Mouse (Mus musculus): ENCODE measurements around the gene Katnb1.

Katnb1 gene

DNA sequence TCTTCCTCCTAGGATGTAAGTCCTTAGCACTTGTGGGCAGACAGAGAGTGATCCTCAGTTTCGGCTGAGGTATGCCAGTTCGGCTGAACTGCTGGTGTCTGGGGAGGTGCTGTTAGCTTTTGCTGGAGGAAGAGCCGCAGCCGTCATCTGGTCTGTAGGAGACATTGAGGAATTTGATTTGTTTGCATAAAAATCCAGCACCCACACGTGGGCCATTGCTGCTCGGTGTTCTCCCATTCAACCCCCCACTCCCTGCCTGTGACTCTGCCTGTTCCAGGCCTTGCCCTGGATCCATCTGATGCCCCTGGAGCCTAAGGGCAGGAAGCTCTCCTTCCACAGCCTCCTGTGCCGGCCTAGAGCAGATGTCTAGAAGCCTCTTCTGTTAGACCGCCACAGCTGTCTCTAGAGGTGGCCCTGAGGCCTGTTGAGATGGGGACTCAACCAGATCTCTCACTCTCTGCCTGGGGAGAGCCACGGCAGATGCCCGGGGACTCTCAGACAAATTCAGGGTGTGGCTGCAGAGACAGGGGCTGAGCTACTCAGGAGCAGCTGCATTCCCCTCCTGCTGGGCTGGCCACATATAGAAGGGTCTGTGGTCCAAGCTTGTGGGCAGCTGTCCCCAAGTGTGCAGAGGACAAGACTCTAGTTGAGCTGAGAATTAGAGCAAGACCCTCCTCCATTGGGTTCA lies 3.9 kb downstream of the Katnb1 start:
- DNase-seq (ENCODE audit: low spot score) = no peak

DNA sequence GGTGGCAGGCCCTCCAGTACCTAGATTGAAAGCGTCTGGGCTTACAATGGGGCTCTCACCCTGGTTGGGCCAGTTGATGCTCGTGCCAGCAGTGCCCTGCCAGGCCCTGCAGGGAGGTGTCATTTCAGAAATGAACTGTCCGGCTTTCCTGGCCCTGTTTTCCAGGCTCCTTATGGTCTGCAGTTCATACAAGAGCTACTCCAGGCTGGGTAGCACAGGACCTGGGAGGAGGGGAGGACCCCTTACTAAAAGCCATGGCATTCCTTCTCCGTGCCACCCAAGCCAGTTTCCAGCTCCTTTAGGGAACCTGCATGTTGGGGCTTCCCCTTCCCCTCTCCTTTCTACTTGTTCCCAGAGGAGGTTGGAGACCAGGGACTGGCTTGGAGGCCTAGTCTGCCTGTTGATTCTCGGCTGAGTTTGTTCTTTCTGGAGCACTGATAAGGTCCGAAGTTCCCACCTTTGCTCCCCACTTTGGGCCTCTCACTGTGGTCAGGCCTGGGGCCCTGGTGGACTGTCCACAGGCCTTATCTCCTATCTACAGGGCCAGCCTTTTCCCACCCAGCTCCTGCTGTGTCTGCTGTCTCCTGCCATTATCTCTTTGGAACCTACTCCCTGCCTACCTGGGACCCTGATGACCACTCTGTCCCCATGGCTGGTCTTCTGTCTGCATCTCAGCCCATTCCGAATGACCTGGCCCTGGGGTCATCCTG lies 4.6 kb downstream of the Katnb1 start:
- no peak for DNase-seq (ENCODE audit: low spot score)

DNA sequence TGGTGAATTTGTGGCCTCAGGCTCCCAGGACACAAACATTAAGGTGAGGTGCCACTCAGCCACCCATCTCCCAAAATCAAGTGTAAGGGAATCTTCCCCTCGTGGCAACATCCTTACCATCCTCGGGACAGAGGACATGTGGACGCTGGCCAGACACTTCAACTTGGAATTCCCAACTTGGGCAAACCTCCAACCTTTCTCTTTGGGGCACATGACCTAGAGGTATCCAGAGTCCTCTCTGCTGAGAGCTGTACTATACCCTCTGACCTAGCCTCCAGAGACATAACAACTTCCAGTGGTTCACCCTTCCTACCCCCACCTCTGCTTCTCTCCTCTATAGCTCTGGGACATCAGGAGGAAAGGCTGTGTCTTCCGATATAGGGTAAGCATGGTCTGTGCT lies 12.6 kb downstream of the Katnb1 start:
- DNase-seq (ENCODE audit: low spot score) = no peak

DNA sequence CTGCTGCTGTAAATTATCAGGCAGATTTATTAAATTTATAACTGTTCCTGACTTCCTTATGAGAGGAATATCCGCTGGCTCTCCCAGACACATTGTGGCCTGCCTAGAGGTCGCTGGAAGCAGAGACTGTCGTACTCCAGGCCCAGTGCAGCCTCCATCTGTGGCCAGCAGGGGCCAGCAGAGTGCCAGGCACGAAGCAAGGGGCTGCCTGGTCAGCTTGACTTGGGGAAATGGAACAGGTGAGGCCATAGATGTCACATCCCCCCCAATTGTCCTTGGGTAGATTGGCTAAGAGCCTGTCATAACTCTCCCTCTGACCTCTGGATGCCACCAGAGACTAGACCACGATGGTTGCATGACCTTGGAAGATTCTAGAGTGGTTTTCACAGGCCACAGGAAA lies 18.0 kb downstream of the Katnb1 start:
- peak; percentile 70 for DNase-seq (ENCODE audit: low spot score)

DNA sequence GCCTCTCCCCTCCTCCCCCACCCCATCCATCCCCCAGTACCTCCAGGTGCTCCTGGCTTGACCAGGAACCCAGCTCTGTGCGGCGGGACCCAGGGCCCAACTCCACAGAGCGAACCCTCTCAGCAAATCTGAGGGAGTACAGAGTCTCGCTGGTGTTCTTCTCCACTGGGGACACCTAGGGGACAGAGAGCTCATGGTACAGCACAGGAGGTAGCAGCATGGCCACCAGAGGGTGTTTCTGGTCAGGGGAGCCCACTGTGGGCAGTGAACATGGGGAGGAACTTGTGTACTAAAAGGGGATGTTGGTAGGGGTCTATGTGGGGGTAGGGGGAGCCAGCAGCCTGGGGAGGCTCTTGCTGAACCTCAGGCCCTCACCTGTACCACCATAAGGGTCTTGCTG lies 21.0 kb downstream of the Katnb1 start:
- DNase-seq (ENCODE audit: low spot score) = no peak

DNA sequence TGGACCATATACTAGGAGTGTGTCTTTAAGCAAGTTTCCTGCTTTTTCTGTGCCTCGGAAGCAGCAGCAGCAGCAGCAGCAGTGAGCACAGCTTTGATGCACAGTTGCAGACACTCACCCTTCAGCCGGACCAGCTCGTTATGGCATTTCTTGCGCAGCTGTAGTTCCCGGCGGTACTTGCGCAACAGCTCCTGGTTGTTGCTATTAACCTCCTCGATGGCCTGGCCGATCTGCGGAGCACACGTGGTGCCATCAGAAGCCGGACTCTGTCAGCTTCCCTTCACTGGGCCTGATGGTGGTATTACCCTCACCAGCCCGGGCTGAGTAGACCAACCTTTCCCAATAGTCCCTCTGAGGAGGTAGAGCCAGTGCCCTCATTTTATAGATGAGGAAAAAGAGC lies 26.3 kb downstream of the Katnb1 start:
- no peak for DNase-seq (ENCODE audit: low spot score)

DNA sequence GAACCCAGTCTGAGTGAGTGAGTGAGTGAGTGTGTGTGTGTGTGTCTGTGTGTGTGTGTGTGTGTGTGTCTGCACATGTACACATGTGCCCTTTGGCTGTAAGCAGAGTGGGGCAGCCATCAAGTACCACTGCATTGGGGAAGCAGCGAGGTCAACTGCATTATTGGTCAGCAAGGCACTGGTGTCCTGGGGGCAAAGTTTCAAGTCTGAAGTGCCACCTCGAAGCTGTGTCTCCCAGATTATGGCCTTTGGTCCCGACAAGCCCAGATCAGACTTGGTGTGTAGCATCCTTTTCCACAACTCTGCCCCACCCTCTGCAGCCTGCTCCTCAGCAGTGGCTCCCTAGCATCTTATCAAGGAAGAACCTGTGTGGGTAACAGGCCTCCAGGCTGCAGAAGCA lies 31.6 kb downstream of the Katnb1 start:
- DNase-seq (ENCODE audit: low spot score) = no peak

DNA sequence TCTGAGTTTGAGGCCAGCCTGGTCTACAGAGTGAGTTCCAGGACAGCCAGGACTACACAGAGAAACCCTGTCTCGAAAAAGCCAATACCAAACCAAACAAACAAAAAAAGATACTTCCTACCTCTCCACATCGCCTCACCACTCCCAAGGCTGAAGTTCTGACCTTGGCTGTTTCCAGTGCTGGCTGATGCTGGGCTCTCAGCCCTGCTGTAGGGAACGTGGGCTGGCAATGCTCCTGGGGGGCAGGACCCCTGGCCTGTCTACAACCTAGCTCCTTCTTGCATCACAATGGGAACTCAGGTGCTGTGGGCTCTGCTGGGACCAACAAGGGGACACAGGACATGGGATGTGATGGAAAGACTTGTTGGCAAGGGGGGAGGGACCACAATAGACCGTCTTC lies 32.1 kb downstream of the Katnb1 start:
- no peak for DNase-seq (ENCODE audit: low spot score)

DNA sequence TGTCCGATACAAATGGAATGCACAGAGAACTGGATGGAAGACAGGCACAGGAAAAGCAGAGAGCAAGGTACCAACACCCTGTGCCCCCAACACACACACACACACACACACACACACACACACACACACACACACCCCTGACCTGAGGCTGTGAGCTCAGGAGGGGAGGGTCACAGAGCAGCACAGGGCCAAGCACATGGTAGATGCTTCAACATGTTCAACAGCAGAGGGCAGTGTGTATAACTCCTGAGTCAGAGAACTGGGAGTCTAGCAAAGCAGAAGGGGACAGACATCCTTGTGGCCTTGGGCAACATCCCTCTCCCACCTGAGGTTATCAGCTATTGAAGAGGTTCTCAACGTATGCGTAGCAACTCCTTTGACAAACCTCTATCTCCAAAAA lies 32.8 kb downstream of the Katnb1 start:
- peak; percentile 61 for DNase-seq (ENCODE audit: low spot score)

DNA sequence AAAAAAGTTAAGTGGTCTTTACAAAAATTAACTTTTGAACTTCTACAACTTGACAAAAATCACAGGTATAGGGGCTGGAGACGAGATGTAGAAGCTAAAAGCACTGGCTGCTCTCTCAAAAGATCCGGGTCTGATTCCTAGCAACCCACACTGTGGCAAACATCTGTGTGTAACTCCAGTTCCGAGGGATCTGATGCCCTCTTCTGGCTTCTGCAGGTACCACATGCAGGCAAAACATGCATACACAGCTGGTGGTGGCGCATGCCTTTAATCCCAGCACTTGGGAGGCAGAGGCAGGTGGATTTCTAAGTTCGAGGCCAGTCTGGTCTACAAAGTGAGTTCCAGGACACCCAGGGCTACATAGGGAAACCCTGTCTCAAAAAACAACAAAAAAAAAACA lies 42.5 kb downstream of the Katnb1 start:
- no peak for DNase-seq (ENCODE audit: low spot score)

DNA sequence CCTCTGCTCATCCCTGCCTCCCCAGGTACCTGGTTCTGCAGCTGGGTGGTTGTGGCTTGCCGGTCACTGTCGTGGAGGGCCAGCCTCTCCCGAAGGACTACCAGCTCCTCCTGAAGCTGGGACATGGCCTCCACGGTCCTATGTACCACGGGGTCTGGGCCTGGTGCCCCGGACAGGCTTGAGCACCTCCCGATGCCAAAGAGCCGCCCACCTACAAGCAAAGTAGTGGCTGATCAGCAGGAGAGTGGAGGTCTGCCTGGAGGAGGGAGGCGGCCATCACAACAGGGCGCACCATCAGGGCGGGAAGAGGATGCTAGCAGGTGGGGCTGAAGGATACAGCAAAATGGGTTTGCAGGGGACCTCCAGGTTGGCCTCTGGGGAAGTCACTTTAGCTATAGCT lies 45.5 kb downstream of the Katnb1 start:
- DNase-seq (ENCODE audit: low spot score) = no peak

DNA sequence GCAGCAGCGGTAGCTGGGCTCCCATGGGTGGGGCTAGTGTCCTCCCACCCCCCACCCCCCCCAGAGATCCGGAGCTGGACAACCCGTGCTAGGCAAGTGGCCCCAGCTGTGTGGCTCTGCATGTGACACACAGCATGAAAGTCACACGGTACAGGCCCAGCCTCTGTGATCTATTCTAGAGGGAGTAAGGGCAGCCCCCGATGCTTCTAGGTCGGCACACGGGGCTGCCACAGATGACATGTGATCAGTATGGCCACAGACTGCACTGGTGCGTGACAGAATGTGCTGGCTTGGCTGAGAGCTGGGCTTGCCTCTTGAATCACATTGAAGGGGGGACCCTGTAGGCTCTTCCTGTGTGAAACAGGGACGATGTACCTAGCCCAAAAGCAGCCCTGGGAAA lies 46.7 kb downstream of the Katnb1 start:
- no peak for DNase-seq (ENCODE audit: low spot score)

DNA sequence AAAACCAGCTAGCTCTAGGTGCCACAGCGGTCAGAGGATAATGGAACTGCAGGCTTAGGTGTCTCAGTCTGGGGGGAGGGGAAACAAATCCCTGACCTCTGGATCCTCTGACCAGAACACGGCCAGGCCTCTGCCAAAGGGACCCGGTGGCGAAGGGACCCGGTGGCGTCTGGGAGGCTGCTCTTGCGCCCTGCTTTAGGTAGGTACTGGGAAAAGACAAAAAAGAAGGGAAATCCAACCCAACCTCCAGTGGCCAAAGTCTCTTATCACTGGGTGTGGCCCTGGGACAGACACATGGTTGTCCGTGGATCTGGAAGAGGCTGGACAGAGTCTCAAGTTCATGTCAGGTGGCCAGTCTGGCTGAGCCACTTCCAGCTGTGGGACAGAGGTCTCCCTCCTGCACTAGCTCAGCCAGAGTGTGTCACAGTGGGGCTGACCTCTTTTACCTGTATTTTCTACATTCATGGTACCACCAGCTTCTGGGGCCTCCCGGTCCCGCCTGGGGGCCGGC lies 47.8 kb downstream of the Katnb1 start:
- no peak for DNase-seq (ENCODE audit: low spot score)

DNA sequence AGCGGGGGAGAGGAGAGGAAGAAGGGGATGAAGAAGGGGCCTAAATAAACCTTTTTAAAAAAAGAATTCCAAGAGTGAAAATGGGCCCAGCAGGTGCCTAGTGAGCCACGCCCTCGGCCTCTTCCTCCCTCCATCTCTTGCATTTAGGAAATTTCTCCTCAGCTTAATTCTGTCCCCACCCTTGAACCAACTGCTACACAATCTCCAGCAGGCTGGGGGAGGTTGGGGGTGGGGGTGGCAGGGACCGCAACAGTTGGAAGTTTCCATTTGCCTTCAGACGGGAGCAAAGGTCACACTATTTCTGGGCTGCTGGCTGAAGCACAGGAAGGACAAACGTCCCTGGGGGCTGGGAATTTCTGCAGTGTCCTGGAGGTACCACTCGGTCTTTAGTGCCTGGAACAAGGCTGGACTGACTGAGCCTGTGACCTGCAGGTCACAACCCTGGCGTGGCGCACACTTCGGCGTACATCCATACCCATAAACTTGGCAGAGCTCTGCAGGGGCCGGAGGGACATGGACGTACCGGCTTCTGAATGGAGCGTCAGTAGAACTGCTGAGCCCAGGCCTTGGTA lies 50.1 kb downstream of the Katnb1 start:
- DNase-seq (ENCODE audit: low spot score) = no peak

DNA sequence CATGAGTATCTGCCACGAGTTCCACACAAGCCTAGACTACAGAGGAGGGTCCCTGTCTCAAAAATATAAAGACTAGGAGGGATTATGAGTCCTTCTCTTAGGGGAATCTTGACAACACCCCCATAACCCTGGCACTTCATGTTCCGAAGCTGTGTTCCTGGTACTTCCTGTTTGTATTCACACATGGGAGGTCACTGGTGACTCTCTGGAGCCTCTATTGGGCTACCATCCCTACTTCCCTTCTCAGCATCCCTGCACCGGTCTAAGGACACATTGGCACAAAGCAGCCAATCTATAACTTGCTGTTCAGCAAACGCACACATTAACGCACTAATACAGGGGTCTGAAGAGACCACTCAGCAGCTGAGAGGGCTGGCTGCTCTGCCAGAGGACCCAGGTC lies 51.0 kb downstream of the Katnb1 start:
- no peak for DNase-seq (ENCODE audit: low spot score)

DNA sequence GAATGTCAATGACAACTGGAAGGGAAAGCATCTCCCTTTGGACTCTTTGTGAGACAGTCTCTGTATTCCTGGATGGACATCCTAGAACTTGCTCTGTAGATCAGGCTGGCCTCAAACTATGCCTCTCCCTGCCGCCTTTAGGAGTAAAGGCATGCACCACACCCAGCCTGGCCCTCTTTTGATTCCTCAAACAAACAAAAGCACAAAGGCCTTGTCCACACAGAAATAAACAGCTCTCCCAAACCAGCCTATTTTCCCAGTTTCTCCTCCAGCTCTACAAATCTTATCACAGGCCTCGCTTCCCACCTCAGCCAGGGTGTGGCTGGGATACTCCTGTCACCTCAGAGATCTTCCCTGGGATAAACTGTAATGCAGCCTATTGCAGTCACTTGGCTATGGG lies 53.2 kb downstream of the Katnb1 start:
- no peak for DNase-seq (ENCODE audit: low spot score)

DNA sequence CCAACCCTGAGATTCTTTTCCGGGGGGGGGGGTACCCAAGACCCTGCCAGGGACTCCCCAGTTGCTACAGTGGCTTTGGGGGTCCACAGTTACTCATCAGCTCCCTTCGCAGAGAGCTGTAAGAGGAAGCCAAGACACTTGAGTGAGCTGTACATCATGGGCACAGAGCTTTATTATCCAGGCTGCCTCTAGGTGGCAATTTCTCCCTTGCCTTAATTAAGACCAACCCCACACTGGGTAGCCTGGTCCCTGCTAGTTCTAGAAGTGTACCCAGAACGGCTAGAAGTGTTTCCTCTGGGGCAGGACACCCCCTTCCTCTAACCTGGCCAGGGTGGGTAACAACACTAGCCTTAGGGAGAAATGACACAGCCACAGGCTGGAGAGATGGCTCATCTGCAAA lies 54.3 kb downstream of the Katnb1 start:
- no peak for DNase-seq (ENCODE audit: low spot score)

DNA sequence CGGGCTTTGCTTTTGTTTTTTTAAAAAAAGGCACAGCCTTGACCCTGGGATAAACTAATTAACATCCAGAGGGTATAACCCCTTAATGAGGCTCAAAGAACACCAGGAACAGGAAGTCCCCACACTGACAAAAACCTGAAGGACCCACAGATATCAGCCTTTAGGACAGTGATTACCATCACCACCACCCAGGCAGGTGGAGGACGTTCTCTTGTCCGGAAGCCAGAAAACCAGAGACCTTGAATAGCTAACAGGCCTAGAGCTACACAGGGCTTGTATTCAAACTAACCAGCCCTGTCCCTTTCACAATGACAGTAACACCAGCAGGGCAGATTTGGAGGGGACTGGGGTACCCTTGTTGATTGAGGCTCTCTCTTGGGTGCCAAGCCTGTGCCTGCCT lies 55.2 kb downstream of the Katnb1 start:
- DNase-seq (ENCODE audit: low spot score) = no peak

DNA sequence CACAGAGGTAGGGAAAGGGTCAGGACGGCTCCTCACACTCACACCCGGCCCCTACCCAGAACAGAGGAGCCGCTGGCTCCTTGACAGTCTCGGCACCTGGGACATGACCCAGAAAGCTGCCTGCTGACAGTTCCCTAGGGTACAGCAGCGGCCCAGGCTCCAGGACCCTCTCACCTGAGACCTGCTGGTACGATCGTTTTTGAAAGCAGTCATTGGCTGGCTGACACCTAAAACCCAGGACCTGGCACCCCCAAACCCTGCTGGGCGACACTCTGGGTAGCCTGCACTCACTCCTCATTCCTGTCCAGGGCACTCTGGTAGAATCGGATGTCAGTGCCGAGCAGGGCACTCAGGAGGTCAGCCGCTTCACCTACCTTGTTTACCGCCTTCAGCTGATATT lies 56.2 kb downstream of the Katnb1 start:
- DNase-seq (ENCODE audit: low spot score) = no peak

DNA sequence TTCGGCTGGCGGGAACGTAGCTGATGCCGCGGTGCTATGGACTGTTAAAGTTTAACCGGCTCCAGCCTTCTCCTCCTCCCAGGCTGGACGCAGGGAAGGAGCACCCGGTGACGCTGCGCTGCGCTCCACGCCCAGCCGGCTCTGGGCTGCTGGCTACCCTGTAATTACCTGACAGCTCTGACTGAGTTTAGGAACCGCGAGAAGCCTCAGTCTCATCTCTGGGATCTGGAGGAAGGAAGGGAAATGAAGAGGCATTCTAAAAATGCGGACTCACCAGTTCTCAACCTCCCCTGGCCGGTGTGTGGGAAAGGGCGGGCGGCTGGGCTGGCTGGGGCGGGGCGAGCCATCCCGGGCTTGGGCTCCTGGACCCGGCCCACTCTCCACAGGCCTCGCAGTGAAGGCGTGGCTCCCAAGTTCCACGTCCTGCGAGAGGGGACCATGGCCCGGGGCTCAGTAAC lies 56.7 kb downstream of the Katnb1 start:
- no peak for DNase-seq (ENCODE audit: low spot score)

DNA sequence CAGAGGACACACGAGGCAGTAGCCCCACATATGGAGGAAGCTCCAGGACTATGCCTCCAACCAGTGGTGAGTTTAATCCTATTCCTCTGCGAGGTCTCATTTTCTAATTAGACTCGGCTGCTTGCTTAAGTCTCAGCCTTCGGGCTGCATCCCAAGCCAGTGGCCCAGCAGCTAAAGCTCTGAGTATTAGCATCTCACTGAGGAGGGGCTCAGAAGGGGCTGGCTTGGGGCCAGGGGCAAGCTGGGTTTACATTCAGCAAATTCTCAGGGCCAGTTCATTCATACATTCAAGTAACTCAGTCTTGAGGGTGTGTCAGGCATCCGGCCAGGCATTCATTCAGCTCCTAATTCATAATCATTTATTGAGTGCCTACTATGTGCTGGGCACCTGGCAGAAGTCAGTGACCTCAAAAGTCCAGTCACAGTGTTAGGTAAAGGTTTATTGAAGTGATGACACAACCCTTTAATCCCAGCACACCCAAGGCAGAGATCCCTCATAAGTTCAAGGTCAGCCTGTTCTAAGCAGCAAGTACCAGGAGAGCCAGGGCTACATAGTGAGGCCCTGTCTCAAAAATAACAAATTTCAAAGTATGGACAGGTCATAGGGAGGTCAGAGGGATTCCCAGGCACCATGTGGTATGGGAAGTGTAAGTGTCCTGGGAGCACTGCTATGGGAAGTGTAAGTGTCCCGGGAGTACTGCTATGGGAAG lies 57.5 kb downstream of the Katnb1 start:
- DNase-seq (ENCODE audit: low spot score) = peak; percentile 22

DNA sequence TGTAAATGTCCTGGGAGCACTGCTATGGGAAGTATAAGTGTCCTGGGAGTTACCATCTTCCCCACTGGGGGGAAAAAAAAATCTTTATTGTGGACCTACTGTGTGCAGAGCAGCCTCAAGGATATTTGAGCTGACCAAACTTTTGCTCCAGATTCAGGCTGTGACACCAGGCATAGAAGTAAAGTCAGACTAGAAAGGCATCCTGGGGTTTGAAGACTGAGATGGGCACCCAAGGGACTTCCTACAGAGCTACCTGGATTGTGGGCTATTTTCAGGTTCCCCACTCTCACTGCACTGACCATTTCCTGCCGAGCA lies 58.0 kb downstream of the Katnb1 start:
- DNase-seq (ENCODE audit: low spot score) = no peak

DNA sequence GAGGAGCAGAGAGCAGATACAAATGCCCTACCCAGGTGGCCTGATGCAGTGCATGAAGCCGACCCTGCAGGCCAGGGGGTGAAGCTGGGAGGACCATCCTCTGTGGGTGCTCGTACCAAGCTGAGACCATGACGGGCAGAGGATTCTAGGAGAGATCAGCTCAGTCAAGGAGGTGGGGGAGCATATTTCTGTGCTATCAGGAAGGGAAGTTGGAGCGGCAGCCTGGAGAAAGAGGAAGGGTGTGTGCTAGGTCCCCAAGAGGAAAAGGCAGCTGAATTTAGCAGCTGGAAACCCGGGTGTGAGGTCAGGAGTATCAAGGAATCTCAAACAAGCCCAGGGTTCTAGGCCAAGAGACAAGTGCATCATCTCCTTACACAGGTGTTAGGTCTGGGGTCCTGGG lies 59.6 kb downstream of the Katnb1 start:
- DNase-seq (ENCODE audit: low spot score) = no peak
